Mouse (Mus musculus) heart, postnatal 4 days (tissue): ENCODE data around the gene Wdr83. TPM values are rescaled to one million over a fixed set of nuclear protein-coding genes. Genes with fewer than 3 reads are reported as not detected.
"Not testable (repeated sequence)": the region's sequence is repeated elsewhere in the genome, so short reads cannot be mapped to it uniquely, and the experiment has no call there.

Experiments used
- DNase-seq: peaks from one replicate; pipeline ENCODE4 v3.0.0; 2021
- total RNA-seq, 2 experiments: library from RNA; stranded (reverse); gene quantifications; 2 replicates each; pipeline ENCODE4 v1.2.3; 2021

The Wdr83 gene
- 10 to 100 TPM; 22.7 to 28.9 TPM for total RNA-seq

GRCm38 (mm10) chr8:85081216-85081555 lies at the start of gene Wdr83:
Gene Wdr83, minus strand, starts transcription at chr8:85081306.
- DNase-seq = peak; percentile 50

GRCm38 (mm10) chr8:85123691-85124090 lies 42.6 kb upstream of the Wdr83 start:
- DNase-seq = no peak

GRCm38 (mm10) chr8:85122995-85123394 lies 41.9 kb upstream of the Wdr83 start, which contains the start of gene Zfp791:
Gene Zfp791, minus strand, starts transcription at chr8:85123095.
- no peak for DNase-seq

GRCm38 (mm10) chr8:85120251-85120650 lies 39.1 kb upstream of the Wdr83 start:
- DNase-seq = not testable (repeated sequence)

GRCm38 (mm10) chr8:85119052-85119981 lies 38.2 kb upstream of the Wdr83 start:
- DNase-seq = peak; percentile 78

- DNase-seq = no peak
Measured at GRCm38 (mm10) chr8:85116984-85117383, 35.9 kb upstream of the Wdr83 start.

GRCm38 (mm10) chr8:85115501-85115900 lies 34.4 kb upstream of the Wdr83 start:
- no peak for DNase-seq

- DNase-seq = no peak
Measured at GRCm38 (mm10) chr8:85113241-85113640, 32.1 kb upstream of the Wdr83 start.

GRCm38 (mm10) chr8:85100076-85100665 lies 19.1 kb upstream of the Wdr83 start:
- DNase-seq = no peak

GRCm38 (mm10) chr8:85096850-85097249 lies 15.7 kb upstream of the Wdr83 start:
- DNase-seq = no peak

GRCm38 (mm10) chr8:85096196-85096595 lies 15.1 kb upstream of the Wdr83 start:
- DNase-seq = no peak

- no peak for DNase-seq
Measured at GRCm38 (mm10) chr8:85095566-85095965, 14.5 kb upstream of the Wdr83 start.

- no peak for DNase-seq
Measured at GRCm38 (mm10) chr8:85095051-85095450, 13.9 kb upstream of the Wdr83 start.

- no peak for DNase-seq
Measured at GRCm38 (mm10) chr8:85091526-85092090, 10.5 kb upstream of the Wdr83 start.

GRCm38 (mm10) chr8:85090856-85091255 lies 9.8 kb upstream of the Wdr83 start:
- no peak for DNase-seq

- no peak for DNase-seq
Measured at GRCm38 (mm10) chr8:85088771-85089170, 7.7 kb upstream of the Wdr83 start.

- DNase-seq = no peak
Measured at GRCm38 (mm10) chr8:85086238-85086637, 5.1 kb upstream of the Wdr83 start.

- DNase-seq = no peak
Measured at GRCm38 (mm10) chr8:85084633-85085032, 3.5 kb upstream of the Wdr83 start.

GRCm38 (mm10) chr8:85083108-85083813 lies 2.2 kb upstream of the Wdr83 start, which contains the start of gene Man2b1:
Gene Man2b1, plus strand, starts transcription at chr8:85083270.
- DNase-seq = peak; percentile 89

GRCm38 (mm10) chr8:85082169-85082568 lies 1.1 kb upstream of the Wdr83 start:
- DNase-seq = not testable (repeated sequence)

GRCm38 (mm10) chr8:85080532-85081215 lies 432 bp downstream of the Wdr83 start, which contains the start of gene Wdr83os:
Gene Wdr83os, plus strand, starts transcription at chr8:85080740.
- peak; percentile 68 for DNase-seq

- no peak for DNase-seq
Measured at GRCm38 (mm10) chr8:85080214-85080531, 933 bp downstream of the Wdr83 start.
